Mouse (Mus musculus) CH12.LX (cell line): ENCODE data around the gene Cnnm2.
"Not testable (repeated sequence)": the region's sequence is repeated elsewhere in the genome, so short reads cannot be mapped to it uniquely, and the experiment has no call there.

Experiments used
- MEF2A ChIP-seq: IDR thresholded peaks from 2 replicates; pipeline ENCODE4 v1.6.1; 2014; ENCODE audit warnings: low read depth, mild to moderate bottlenecking, inconsistent platforms, low read length, improper control_type of control experiment, borderline replicate concordance
- TCF12 ChIP-seq: IDR thresholded peaks from 2 replicates; pipeline ENCODE4 v1.6.1; 2014; ENCODE audit warnings: low read depth, mild to moderate bottlenecking, inconsistent platforms, low read length, improper control_type of control experiment

DNA sequence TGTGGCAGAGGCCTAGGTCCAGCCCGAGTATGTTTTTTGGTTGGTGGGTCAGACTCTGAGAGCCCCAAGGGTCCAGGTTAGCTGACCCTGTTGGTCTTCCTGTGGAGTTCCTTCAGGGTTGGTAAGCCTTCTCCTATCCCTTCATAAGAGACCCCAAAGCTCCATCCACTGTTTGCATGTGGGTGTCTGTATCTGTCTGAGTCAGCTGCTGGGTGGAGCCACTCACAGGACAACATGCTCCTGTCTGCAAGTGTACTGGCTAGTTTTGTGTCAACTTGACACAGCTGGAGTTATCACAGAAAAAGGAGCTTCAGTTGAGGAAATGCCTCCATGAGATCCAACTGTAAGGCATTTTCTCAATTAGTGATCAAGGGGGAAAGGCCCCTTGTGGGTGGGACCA lies 17.7 kb downstream of the Cnnm2 start:
- not testable (repeated sequence) for TF ChIP-seq TCF12, MEF2A
